Mouse (Mus musculus): ENCODE data around the gene Inppl1. TPM values are rescaled to one million over a fixed set of nuclear protein-coding genes. Genes with fewer than 3 reads are reported as not detected.

Gene Inppl1
- polyA plus RNA-seq, 1 experiment from 2014 or later: 35.6 TPM

DNA sequence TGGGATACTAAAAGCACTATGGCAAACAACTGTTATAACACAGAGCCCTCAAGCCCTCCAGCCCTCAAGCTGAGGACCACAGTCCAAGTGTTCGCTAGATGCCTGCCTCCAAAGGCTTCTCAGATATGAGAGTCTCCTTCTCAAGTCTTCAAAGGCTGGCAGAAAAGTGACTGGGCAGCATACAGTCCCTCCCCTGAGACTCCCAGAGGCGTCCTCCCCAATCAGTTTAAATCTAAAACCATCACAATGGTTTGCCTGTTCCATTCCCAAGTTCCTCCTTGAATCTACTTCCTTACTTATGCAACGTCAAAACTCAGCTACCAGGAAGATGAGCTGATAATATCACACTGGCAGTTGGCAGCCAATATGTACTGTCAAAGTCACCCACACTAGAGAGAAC is 25.4 kb upstream of the Inppl1 start, which contains the start of gene Anapc15:
Gene Anapc15, plus strand, starts transcription at position 301 of the 400 bp plus-strand sequence.
- H3K27ac ChIP-seq: no peak within 1 kb of the TSS
- no peak within 1 kb of the TSS for H3K9ac ChIP-seq (ENCODE audit: low read depth, low read length)
- 69% methylated on average over 3 of the region's 3 CpGs for WGBS
- ATAC-seq (replicated peaks; ENCODE audit: low FRiP score, low read depth) (no peak), DNase-seq (ENCODE audit: low spot score) (no peak)
- H3K4me1 ChIP-seq (replicated peaks; ENCODE audit: insufficient read depth, low read length): peaks cover 5% of the 10 kb centered on the region; the same call in 1 of the 2 replicates
- no peak within 1 kb of the TSS for H3K4me3 ChIP-seq (replicated peaks; ENCODE audit: low read depth, low read length)
- H3K9me3 ChIP-seq (replicated peaks; ENCODE audit: low read length): no peaks in the 10 kb centered on the region
- no peak for TF ChIP-seq CTCF (IDR thresholded peaks at IDR 0.05; ENCODE audit: low read depth)
- no peaks in the 10 kb centered on the region for H3K36me3 ChIP-seq (ENCODE audit: insufficient read depth, low read length)
- H3K27me3 ChIP-seq (ENCODE audit: insufficient read depth, low read length): no peaks in the 10 kb centered on the region
- no peak within 1 kb of the TSS for H3K4me2 ChIP-seq (ENCODE audit: low read length)

DNA sequence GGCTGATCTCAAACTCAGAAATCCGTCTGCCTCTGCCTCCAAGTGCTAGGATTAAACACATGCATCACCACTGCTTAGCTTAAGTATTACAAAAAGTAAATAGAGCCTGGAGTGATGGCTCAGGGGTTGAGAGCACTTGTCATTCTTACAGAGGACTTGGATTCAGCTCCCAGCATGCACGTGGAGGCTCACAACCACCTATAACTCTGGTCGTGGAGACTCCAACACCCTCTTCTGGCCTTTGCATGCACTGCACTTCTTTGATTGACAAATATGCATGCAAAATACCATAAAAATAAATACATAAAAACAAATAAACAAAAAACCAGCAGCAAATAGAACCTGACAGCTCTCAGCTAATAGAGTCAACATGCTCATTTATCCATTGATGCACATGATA is 24.3 kb upstream of the Inppl1 start:
- Histone ChIP-seq H3K36me3 (ENCODE audit: insufficient read depth, low read length) (no peaks in the 10 kb centered on the region), H3K4me3 (replicated peaks; ENCODE audit: low read depth, low read length) (no peak overlapping the region), H3K4me1 (replicated peaks; ENCODE audit: insufficient read depth, low read length) (no peaks in the 10 kb centered on the region), H3K27me3 (ENCODE audit: insufficient read depth, low read length) (no peaks in the 10 kb centered on the region), H3K27ac (no peak overlapping the region), H3K9me3 (replicated peaks; ENCODE audit: low read length) (no peaks in the 10 kb centered on the region), H3K4me2 (ENCODE audit: low read length) (no peak overlapping the region), H3K9ac (ENCODE audit: low read depth, low read length) (no peak overlapping the region)
- no peak for TF ChIP-seq CTCF (IDR thresholded peaks at IDR 0.05; ENCODE audit: low read depth)
- ATAC-seq (replicated peaks; ENCODE audit: low FRiP score, low read depth) (no peak), DNase-seq (ENCODE audit: low spot score) (no peak)
- 76% methylated on average over 3 of the region's 3 CpGs for WGBS

DNA sequence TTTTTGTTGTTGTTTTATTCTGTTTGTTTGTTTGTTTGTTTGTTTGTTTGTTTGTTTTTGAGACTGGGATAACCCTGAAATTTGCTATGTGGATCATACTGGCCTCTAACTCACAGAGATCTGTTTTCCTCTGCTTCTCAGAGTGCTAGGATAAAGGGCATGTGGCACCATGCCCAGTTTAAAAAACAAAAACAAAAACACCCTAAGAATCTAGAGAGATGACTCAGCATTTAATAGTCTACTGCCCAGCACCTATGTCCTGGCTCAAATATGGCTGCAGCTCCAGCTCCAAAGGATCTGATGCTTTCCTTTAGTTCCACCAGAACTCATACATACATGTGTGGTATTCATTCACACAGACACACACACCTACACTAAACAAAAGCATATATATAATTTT is 22.9 kb upstream of the Inppl1 start:
- Histone ChIP-seq H3K9ac (ENCODE audit: low read depth, low read length) (no peak overlapping the region), H3K27ac (no peak overlapping the region), H3K9me3 (replicated peaks; ENCODE audit: low read length) (no peaks in the 10 kb centered on the region), H3K4me3 (replicated peaks; ENCODE audit: low read depth, low read length) (no peak overlapping the region), H3K4me1 (replicated peaks; ENCODE audit: insufficient read depth, low read length) (no peaks in the 10 kb centered on the region), H3K36me3 (ENCODE audit: insufficient read depth, low read length) (no peaks in the 10 kb centered on the region), H3K27me3 (ENCODE audit: insufficient read depth, low read length) (no peaks in the 10 kb centered on the region), H3K4me2 (ENCODE audit: low read length) (no peak overlapping the region)
- no peak for ATAC-seq (replicated peaks; ENCODE audit: low FRiP score, low read depth)
- no peak for TF ChIP-seq CTCF (IDR thresholded peaks at IDR 0.05; ENCODE audit: low read depth)
- DNase-seq (ENCODE audit: low spot score): peak; percentile 18

DNA sequence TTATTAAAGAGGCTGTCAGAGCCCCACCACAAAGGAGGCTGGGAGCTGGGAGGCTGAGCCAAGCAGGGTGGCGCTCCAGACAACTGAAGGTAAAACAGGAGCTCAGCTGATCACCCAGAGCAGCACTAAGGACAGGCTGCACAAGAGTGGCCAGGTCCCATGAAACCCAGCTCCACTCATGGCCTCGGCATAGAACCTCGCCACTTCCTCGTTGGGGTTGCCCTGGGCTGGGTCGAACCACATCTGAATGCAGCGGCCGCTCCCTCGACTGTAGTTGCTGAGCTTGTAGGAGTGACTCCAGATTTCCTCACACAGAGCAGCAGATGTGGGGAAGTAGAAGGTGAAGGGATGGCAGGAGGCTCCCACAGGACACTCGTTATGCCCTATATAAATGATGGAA is 20.3 kb upstream of the Inppl1 start:
- H3K4me3 ChIP-seq (replicated peaks; ENCODE audit: low read depth, low read length): no peak overlapping the region
- H3K4me2 ChIP-seq (ENCODE audit: low read length): no peak overlapping the region
- TF ChIP-seq CTCF (IDR thresholded peaks at IDR 0.05; ENCODE audit: low read depth): no peak
- no peaks in the 10 kb centered on the region for H3K27me3 ChIP-seq (ENCODE audit: insufficient read depth, low read length)
- no peaks in the 10 kb centered on the region for H3K4me1 ChIP-seq (replicated peaks; ENCODE audit: insufficient read depth, low read length)
- 74% methylated on average over 9 of the region's 9 CpGs for WGBS
- DNase-seq (ENCODE audit: low spot score) (no peak), ATAC-seq (replicated peaks; ENCODE audit: low FRiP score, low read depth) (no peak)
- no peak overlapping the region for H3K9ac ChIP-seq (ENCODE audit: low read depth, low read length)
- H3K9me3 ChIP-seq (replicated peaks; ENCODE audit: low read length): no peaks in the 10 kb centered on the region
- no peaks in the 10 kb centered on the region for H3K36me3 ChIP-seq (ENCODE audit: insufficient read depth, low read length)
- no peak overlapping the region for H3K27ac ChIP-seq

DNA sequence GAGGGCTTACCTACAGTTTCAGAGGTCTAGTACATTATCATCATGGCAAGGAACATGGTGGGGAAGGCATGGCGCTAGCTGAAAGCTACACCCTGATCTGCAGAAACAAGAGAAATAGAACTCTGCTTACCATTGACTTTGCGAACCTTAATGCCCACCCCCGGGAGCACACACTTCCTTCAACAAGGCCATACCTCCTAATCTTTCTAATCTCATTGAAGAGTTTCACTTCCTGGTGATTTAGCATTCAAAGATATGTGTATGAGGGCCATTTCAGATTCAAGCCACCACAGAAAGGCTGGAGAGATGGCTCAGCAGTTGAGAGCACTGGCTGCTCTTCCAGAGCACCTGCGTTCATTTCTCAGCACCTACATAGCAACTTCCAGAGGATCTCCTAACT is 19.1 kb upstream of the Inppl1 start, which contains the start of gene Folr2:
Gene Folr2, minus strand, starts transcription at position 101 of the 400 bp plus-strand sequence.
- Histone ChIP-seq H3K4me1 (replicated peaks; ENCODE audit: insufficient read depth, low read length) (no peaks in the 10 kb centered on the region), H3K4me2 (ENCODE audit: low read length) (no peak within 1 kb of the TSS), H3K9me3 (replicated peaks; ENCODE audit: low read length) (no peaks in the 10 kb centered on the region), H3K36me3 (ENCODE audit: insufficient read depth, low read length) (no peaks in the 10 kb centered on the region), H3K27me3 (ENCODE audit: insufficient read depth, low read length) (no peaks in the 10 kb centered on the region), H3K27ac (no peak within 1 kb of the TSS), H3K4me3 (replicated peaks; ENCODE audit: low read depth, low read length) (no peak within 1 kb of the TSS), H3K9ac (ENCODE audit: low read depth, low read length) (no peak within 1 kb of the TSS)
- TF ChIP-seq CTCF (IDR thresholded peaks at IDR 0.05; ENCODE audit: low read depth): no peak
- ATAC-seq (replicated peaks; ENCODE audit: low FRiP score, low read depth): no peak
- no peak for DNase-seq (ENCODE audit: low spot score)
- 91% methylated on average over 4 of the region's 4 CpGs for WGBS

DNA sequence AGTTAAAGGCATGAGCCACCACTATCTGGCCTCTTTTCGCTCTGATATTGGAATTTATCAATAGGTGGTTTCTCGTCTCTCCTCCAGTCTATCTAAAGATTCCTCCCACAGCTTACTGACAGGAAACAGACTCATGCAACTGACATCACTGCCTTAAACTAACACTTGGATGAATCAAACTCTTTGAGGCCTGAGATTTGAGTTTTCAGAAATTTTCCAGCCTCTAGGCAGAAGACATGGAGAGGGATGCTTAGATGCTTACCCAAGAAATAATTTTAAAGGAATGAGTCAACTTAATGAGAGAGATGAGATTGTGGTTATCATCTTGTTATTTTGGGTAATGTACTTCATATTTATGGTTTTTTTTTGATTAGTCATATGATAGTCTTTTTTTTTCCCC is 15.8 kb upstream of the Inppl1 start:
- no peak for ATAC-seq (replicated peaks; ENCODE audit: low FRiP score, low read depth)

DNA sequence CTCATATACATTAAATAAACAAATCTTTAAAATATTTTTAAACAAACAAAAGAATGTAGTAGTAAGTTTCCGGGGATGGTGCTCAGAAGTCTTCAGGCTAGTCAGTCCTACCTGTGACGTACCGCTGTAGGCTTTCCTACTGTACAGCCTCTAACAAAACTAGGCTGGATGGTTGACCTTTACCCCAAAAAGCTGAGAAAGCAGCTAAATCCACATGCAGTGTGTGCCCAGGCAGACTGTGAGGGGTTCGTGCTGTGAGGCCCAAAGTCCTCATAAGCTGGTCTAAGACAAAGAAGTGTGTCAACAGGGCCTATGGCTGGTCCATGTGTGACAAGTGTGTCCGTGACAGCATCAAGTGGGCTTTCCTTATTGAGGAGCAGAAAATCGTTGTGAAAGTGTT is 14.8 kb upstream of the Inppl1 start:
- H3K4me3 ChIP-seq (replicated peaks; ENCODE audit: low read depth, low read length): no peak overlapping the region
- no peaks in the 10 kb centered on the region for H3K27me3 ChIP-seq (ENCODE audit: insufficient read depth, low read length)
- no peak overlapping the region for H3K4me2 ChIP-seq (ENCODE audit: low read length)
- WGBS: 88% methylated on average over 6 of the region's 6 CpGs
- H3K27ac ChIP-seq: no peak overlapping the region
- no peaks in the 10 kb centered on the region for H3K36me3 ChIP-seq (ENCODE audit: insufficient read depth, low read length)
- no peaks in the 10 kb centered on the region for H3K4me1 ChIP-seq (replicated peaks; ENCODE audit: insufficient read depth, low read length)
- ATAC-seq (replicated peaks; ENCODE audit: low FRiP score, low read depth) (no peak), DNase-seq (ENCODE audit: low spot score) (no peak)
- no peak for TF ChIP-seq CTCF (IDR thresholded peaks at IDR 0.05; ENCODE audit: low read depth)
- no peaks in the 10 kb centered on the region for H3K9me3 ChIP-seq (replicated peaks; ENCODE audit: low read length)
- no peak overlapping the region for H3K9ac ChIP-seq (ENCODE audit: low read depth, low read length)

More for the DNA sequence above, 15.8 kb upstream of the Inppl1 start:
- no peaks in the 10 kb centered on the region for H3K36me3 ChIP-seq (ENCODE audit: insufficient read depth, low read length)
- H3K4me1 ChIP-seq (replicated peaks; ENCODE audit: insufficient read depth, low read length): no peaks in the 10 kb centered on the region
- H3K4me3 ChIP-seq (replicated peaks; ENCODE audit: low read depth, low read length): no peak overlapping the region
- H3K27me3 ChIP-seq (ENCODE audit: insufficient read depth, low read length): no peaks in the 10 kb centered on the region
- no peak for DNase-seq (ENCODE audit: low spot score)
- no peak overlapping the region for H3K4me2 ChIP-seq (ENCODE audit: low read length)
- no peak for TF ChIP-seq CTCF (IDR thresholded peaks at IDR 0.05; ENCODE audit: low read depth)
- no peaks in the 10 kb centered on the region for H3K9me3 ChIP-seq (replicated peaks; ENCODE audit: low read length)
- 67% methylated on average over 2 of the region's 2 CpGs for WGBS
- H3K27ac ChIP-seq: no peak overlapping the region
- no peak overlapping the region for H3K9ac ChIP-seq (ENCODE audit: low read depth, low read length)

Measured in kidney, postnatal 0 days (tissue).